Mouse (Mus musculus) c-Kit-positive CD71-positive TER-119-positive erythroid progenitor cells, embryonic 14.5 days (primary cell): Measurements from ENCODE around the gene Stat5b.
A peak's percentile ranks its signal among the peaks of the same experiment; 100 is the strongest.
"Not testable (repeated sequence)": the region's sequence is repeated elsewhere in the genome, so short reads cannot be mapped to it uniquely, and the experiment has no call there.

Experiments used
- DNase-seq: peaks from one replicate; pipeline ENCODE4 v3.0.0-alpha.2; 2013; ENCODE audit warnings: low spot score

The Stat5b gene

DNA sequence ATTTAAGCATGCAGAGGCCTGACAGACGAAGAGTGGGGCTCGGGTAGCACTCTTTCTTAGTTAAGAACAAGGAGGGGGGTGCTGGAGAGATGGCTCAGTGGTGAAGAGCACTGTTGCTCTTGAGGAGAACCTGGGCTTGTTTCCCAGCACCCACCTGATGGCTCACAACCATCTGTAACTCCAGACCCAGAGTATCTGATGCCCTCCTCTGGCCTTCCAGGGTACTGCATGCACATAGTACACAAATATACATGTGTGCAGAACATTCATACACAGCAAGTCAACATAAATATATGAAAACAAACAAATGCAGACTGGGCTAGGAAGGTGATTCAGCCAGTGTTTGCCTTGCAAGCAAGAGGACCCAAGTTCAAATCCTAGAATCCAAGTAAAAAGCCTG lies 39.4 kb downstream of the Stat5b start:
- no peak for DNase-seq

DNA sequence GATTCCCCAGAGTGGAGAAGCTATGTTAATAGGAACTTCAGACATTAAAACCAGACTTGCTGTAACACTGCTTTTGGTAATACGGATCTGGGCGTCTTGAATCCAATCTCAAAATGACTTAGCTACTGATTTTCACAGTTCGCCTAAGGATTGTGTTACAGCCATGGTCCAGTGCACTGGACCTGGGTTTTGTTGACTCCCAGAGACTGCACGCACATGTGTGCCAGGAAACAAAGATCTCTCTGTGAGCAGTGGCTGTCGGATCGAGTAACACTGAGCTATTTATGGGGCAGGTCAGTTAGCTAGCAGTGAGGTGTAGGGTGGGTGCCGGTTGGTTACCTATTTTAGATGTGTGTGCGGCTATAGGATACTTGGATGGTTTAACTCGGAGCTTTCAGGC lies 40.0 kb downstream of the Stat5b start:
- DNase-seq: no peak

DNA sequence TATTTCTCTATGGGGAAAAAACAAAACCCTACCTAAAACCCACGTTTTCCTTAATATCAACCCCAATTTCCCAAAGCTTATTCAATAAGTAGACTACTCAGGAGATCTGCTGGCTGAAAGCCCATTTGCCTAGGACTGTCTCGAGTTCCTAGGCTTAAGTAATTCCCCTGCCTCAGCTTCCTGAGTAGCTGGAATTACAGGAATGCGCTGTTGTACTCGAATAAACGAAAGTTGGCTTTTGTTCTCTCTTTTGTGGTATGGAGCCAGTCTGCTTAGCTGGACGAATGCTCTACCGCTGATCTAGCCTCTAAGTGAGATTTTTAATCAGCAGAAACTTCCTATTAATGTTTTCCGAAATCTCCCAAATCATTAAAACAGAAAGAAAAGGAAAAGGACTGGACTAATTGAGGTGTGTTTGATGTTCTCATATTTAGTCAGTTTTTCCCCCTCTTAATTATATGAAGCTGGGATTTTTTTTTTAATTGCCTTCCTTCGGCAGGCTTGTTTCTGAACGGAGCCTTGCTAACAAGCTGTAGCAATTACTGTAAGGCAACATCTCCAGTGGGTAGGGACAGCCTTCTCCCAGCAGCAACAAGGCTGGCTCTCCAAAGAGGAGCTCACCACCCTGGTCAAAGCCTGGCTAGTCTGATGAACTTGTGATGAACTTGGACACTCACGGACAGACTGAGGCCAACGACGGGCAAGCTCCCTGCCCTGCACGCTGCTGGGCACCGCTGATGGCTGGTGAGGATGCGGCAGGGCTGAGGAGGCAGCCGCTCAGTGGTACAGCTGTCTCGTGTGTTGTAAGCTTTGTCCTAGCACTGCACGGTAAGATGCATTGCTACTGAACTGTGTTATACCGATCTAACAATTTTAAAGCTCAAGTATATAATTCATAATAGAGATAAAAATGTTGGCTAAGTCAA lies 43.9 kb downstream of the Stat5b start:
- no peak for DNase-seq

DNA sequence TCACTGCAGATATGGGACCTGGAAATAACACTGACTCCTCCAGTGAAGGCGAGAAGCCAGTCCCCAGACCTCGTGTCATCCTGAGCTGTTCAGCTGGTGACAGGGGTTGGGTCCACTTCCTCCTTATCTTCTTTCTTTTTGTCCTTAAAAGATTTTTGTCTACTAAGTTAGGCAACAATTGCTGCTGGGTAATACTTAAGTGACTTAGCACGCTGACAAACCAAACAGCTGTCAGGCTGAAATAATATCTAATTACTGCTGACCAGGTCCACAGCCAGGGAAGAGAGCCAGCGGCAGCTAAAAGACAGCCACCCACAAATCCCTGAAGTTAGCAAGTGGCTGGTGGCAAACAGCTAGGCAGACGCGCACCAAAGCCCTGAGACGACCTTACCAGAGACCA lies 45.0 kb downstream of the Stat5b start:
- DNase-seq: no peak

DNA sequence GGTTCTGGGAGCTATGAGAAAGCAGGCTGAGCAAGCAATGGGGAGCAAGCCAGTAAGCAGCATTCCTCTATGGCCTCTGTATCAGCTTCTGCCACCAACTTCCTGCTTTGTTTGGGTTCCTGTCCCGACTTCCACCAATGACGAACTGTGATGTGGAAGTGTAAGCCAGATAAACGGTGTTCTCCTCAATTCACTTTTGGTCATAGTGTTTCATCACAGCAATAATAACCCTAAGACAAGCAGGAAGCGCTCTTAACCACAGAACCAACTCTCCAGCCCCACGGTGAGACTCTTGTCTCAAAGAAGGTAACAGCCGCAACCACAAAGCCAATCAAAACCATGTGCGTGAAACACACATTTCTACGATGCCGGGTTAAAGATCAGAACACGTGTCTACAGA lies 46.1 kb downstream of the Stat5b start:
- no peak for DNase-seq

DNA sequence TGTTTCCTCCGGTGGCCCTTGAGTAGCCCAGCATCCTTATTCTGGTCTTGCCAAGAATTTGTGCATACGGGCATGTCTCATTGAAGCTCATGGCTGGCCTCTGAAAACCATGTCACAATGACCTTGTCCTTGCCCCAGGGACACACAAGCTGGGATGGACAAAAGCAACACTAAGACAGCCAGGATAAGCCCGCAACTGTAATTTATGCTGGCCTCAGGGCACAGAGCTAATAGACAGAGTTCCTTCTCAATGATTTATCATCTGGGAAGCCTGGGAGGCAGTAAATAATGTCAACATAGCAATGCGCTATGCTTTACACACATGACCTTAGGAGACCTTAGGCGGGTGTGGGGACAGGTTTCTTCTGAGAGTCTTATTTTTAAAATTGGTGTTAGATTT lies 51.1 kb downstream of the Stat5b start:
- no peak for DNase-seq

DNA sequence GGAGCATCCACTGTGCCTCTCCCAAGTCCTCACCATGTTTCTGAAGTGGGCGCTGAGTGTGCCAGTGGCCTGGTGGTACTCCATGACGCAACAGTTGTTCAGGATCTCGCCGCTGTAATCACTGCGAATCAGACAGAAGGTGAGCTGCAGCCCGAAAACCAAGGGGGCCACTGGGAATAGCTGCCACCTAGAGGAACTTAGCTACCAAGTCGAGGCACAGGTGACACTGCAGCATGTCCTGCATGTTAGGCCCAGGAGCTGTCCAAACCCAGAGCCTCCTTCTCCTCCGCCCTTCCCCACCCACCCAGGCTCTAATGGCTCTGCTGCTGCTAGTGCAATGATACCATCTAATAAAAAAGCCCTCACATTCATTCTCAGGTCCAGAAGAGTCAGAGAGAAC lies 53.9 kb downstream of the Stat5b start:
- DNase-seq: no peak

DNA sequence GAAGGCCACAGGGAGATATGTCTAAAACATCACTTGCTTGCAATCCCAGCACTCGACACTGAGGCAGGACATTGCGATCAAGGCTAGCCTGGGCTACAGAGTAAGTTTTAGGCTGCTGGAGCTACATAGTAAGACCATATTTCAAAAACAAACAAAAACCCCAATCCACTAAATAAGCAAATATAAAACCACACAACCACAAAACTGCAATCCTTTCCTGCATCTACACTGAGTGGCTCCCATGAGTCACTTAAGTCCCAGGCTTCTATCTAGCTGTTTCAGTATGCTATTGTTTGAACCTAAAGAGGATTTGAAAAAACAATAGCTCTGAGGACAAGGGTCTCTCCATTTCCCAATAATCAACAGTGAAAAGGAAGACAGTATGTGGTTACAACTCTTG lies 55.1 kb downstream of the Stat5b start:
- DNase-seq: no peak

DNA sequence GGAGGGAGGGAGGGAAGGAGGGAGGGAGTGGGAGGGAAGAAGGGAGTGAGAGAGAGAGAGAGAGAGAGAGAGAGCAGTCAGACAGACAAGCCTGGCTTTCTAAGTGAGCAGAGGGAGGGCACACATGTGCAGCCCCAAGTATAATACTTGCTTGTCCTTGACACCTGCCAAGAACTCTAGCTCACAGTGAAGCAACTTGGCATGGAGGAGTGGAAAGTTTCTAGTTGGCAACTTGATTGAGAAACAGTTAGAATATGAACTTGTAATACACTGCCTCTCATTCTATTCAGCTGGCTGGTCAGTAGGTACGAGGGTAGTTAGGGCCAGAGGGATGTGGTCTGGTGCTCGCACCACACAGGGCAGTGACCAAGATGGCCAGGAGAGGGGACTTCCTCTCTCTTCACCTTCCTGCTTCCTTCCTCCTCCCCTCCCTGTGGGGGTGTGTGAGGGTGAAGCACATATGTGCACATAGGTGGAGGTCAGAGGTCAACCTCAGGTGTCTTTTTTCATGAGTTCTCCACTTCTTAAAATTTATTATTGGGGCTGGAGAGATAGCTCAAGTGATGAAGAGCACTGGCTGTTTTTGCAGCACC lies 59.0 kb downstream of the Stat5b start:
- no peak for DNase-seq

DNA sequence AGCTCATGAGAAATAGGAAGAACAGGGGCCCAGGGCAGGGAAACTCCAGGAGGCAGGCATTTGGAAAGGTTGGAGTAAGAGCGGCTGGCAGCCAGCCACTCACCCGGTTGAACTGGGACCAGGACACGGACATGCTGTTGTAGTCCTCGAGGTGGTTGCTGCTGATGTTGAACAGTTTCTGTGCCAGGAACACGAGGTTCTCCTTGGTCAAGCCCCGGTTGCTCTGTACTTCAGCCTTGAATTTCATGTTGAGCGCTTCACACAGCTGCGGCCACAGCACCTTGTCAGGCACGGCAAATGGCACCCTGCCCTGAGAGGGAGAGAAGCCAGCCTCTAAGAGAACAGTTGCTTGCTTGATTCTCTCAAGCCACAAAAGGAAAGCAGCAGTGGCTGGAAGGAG lies 59.9 kb downstream of the Stat5b start:
- not testable (repeated sequence) for DNase-seq

DNA sequence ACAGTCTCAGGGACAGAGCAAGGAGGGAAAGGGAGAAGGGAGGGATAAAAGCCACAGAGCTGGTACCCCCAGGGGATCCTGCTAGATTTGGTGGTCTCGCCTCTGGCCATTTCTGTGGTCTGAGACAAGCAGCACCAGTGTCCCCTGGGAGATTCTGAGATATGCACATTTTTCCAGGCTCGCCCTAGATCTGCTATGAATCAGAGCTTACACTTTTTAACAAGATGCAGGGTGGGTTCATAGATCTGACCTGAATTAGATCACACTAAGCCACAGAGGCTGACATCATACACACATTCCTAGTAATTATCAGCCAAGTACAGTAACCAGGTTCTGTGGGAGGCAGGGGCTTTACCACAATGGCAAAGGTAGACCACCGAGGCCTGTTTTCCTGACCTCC lies 60.8 kb downstream of the Stat5b start:
- no peak for DNase-seq

DNA sequence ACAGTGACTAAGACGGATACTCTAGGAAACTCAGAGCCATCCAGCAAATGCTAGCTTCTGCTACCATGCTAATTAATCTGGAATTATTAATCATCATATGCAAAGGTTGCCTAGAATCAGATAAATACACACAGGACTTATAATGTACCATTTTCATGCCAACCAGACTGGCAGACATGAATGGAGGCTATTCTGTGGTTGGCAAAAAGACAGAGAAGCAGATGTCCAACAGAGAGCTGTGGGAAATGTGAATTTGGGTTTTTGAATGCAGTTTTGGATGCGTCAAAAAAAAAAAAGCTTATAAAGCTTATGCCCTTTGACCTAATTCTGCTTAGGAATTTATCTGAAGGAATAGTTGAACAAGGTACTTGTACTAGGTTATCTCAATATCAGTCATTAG lies 64.8 kb downstream of the Stat5b start:
- DNase-seq: no peak

DNA sequence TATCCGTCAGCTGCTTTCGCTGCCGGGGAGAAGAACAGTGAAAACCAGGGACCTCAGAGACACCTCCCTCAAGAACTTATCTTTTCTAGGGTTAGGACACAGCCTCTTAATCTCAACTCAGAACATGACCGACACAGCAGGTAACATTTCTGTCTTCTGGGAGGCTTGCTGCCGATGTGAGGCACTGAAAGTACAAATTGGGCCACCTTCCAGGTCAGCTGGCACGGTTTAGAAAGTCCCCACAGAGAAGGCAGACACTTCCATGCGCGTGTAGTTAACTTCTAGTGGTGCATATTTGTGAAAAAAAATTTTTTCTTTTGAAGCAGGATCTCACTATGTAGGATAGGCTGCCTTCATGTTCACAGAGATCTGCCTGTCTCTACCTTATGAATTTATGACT lies 66.2 kb downstream of the Stat5b start:
- DNase-seq: no peak

DNA sequence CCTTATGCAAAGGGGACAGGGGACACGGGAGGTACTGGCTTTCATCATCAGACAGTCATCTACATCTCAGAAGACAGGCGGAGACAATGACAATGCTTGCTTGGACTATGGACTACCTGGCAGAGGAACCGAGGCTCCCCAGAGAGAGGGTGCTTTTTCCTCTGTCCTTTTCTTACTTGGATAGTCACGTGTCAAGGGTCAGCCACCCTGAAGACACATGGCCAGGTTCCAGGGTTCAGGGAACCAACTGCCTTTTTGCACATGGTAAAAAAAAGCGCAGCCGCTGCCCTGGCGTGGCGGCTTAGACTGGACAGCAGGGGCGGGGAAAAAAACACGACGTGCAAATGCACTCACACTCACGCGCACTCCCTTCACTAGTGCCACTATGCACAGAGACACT lies 68.0 kb downstream of the Stat5b start:
- DNase-seq: no peak

DNA sequence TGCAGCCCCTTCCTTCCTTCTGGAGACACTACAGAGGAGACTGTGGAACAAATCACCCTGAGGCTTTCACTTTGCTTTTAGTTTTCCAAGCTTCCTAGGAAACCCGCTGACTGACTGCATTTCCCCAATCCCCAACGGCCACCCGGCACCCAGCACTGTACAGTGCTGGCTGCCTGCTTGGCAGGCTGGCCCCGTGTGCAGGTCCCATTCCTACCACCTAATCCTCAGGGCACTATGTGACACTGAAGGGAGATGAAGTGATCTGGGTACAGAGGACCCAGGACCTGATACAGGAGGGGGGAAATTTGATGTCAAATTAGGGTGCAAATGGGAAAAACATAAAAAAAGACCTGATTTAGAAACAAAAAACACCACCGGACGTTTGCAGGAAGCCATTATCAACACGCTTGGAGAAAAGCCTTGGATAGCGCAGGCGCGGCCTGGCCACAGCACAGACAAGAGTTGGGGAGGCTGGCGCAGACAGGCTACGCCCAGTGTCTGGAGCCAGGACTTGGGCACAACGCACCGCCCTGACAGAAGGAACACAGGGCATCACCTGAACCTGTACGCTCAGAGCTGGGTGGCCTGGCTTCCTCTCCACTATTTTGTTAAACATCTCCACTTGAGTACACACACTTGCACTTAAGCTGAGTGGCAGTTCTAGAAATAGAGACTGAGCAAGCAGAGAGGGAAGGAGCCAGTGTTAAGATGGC lies 68.6 kb downstream of the Stat5b start:
- no peak for DNase-seq

DNA sequence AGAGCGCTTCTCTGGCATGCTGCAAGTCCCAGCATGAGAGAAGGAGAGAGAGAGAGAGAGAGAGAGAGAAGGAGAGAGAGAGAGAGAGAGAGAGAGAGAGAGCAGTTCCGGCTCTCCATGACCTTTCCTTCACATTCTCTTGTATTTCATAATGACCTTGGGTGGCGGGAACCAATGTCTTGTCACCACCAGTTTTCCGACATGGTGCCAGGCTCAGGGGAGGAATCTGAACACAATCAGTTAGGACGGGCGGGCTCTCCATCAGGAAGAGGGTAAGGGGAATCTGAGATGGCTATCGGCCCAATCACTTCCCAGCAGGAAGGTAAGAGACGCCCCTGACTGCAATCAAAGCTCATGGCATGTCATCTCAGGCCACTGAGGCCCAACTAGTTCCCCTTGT lies 70.3 kb downstream of the Stat5b start:
- DNase-seq: no peak

DNA sequence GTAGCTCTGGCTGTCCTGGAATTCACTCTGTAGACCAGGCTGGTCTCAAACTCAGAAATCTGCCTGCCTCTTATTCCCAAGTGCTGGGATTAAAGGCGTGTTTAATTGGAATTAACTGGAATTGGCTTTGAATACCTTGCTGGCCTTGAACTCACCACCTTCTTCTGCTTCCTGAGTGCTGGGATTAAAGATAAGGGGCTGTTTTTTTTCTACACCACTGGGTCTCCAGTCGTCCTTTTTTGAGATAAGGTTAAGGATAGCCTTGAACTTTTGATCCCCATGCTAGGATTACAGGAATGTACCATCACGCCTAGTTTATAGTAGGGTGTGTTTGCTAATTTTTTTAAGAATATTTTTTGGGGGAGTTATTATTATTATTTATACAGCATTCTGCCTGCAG lies 72.5 kb downstream of the Stat5b start:
- no peak for DNase-seq

DNA sequence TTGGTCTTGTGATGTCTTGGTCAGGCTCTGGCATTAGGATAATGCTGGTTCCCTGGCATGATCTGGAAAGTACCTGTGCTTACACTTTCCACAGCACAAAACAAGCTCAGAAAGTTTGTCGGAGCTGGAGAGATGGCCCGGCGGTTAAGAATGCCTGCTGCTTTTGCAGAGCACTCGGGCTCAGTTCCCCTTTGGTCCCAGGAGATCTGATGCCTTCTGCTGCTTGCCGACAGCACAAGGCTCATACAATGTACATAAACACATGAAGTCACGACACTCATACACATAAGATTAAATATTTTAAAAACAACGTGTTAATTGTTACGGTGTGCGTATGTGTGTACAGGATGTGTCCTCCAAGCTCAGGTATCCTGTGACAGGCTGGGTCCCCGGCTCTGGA lies 74.6 kb downstream of the Stat5b start:
- no peak for DNase-seq

DNA sequence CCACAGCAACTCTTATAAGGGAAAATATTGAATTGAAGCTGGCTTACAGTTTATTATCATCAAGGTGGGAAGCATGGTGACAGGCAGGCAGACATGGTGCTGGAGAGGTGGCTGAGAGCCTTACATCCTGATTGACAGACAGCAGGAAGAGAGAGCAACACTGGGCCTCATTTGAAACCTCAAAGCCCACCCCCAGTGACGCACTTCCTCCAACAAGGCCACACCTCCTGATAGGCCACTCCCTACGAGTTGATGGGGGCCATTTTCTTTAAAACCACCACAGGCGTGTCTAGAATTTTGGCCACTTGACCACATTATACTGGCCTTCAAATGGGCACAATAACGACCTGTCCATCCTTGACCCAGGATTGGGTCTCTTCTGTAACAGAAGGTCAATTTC lies 76.3 kb downstream of the Stat5b start:
- no peak for DNase-seq

DNA sequence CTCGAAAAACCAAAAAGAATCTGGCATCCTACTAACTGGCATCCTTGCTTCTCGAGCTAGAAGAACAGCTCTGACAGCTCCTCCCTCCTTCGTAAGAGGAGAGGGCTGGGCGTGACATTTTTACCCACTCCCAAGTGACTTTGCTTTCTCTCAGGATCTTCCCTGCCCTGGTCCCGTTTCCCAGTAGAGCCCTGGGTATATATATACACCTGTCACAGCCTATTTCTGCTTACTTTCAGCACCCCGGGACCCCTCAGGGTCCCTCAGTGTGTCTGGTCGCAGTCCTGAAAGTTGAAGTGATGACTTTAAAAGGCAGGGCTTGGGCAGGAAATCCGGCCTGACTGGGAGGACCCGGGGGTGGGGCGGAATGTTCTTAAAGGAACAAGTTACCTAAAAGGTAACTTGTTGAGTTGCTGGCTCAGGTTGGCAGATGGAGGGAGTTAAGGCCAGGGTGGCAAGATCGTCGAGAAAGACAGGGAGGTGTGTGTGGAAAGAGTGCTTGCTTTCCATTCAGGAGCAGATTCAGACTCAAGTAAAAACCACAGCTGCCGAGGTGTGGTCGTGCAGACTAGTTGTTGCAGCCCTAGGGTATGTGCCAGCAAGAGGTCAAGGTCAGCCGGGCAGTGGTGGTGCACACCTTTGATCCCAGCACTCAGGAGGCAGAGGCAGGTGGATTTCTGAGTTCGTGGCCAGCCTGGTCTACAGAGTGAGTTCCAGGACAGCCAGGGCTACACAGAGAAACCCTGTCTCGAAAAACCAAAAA lies 79.7 kb downstream of the Stat5b start, which contains the start of gene Ghdc:
Gene Ghdc, minus strand, starts transcription at position 312 of the 763 bp plus-strand sequence.
- peak; percentile 58 for DNase-seq

DNA sequence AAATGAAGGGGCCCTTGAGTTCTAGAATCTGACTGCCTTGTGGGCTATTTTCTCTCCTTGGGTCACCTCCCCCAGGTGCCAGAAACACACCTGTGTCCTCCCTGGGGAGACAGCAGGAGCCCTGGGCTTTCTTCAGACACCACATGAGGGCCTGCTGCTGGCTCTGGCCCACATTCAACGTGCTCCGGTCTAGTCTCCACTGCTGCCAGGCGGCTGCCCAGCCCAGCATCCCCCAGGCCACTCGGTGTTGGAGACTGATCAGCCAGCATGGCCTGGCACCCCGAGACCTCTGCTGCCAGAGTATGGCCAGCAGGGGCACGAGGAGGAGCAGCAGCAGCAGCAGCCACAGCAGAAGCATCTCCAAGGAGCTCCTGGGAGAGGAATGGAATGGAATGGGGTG lies 80.5 kb downstream of the Stat5b start:
- no peak for DNase-seq

DNA sequence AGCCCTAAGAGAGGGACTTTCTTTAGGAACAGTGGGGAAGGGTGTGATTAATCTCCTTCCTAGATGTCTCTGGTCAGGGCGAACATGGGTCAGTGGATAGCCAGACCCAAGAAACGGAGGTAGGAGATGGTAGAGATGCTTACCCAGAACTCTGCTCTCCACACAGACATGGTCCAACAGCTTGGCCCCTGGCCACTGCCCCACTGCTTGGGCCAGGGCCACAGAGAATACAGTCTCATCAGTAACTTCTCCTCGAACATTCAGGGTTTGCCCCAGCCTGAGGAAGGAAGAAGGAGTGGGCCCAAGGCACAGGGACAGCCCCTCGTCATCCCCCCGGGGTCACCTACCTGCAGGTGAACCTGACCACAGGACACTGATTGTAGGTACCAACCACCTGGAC lies 82.7 kb downstream of the Stat5b start:
- DNase-seq: no peak
